Mouse (Mus musculus) layer of hippocampus, adult 2 months (tissue): ENCODE results near the gene Flywch2. TPM values are rescaled to one million over a fixed set of nuclear protein-coding genes. Genes with fewer than 3 reads are reported as not detected.

Experiments
- DNase-seq, 2 experiments: peaks; one replicate each; pipeline ENCODE4 v3.0.0; 2022; ENCODE audit warnings: low spot score in 2 of 2
- H3K27ac ChIP-seq: fragments of 200-600 bp; 2 replicates; pipeline ENCODE4 v1.8.1; 2022
- H3K4me3 ChIP-seq: fragments of 200-600 bp; 2 replicates; pipeline ENCODE4 v1.8.1; 2022; ENCODE audit warnings: mild to moderate bottlenecking
- CTCF ChIP-seq: fragments of 200-600 bp; conservative IDR thresholded peaks from 2 replicates; pipeline ENCODE4 v1.8.1; 2022; ENCODE audit warnings: antibody characterized with exemption, mild to moderate bottlenecking, moderate library complexity
- total RNA-seq, 2 experiments: library from RNA; stranded (reverse); gene quantifications; 2 replicates each; pipeline ENCODE4 v1.2.3; 2021

Flywch2 gene
- total RNA-seq, 2 experiments from 2014 or later, result 10.6 to 12.3 TPM

- H3K4me3 ChIP-seq, result no peak overlapping the region
- DNase-seq, result no peak
- no peak overlapping the region for H3K27ac ChIP-seq
- TF ChIP-seq CTCF, result no peak
Measured at GRCm38 (mm10) chr17:23757581-23757980, 28.3 kb downstream of the Flywch2 start.

GRCm38 (mm10) chr17:23755689-23756088 lies 30.2 kb downstream of the Flywch2 start:
- no peak for TF ChIP-seq CTCF
- Histone ChIP-seq H3K27ac (no peak overlapping the region), H3K4me3 (no peak overlapping the region)
- no peak for DNase-seq

GRCm38 (mm10) chr17:23749400-23750191 lies 36.3 kb downstream of the Flywch2 start:
- no peak for TF ChIP-seq CTCF
- H3K4me3 ChIP-seq, result peak overlapping the region; percentile 41

GRCm38 (mm10) chr17:23748631-23749391 lies 37.1 kb downstream of the Flywch2 start:
- peak; percentile 69 to 84 for DNase-seq
- H3K4me3 ChIP-seq, result peak overlapping the region; percentile 41
- H3K27ac ChIP-seq, result peak overlapping the region; percentile 51
- TF ChIP-seq CTCF, result peak; percentile 96

More at GRCm38 (mm10) chr17:23749400-23750191, 36.3 kb downstream of the Flywch2 start:
- peak overlapping the region; percentile 51 for H3K27ac ChIP-seq
- no peak for DNase-seq

GRCm38 (mm10) chr17:23748026-23748425 lies 37.9 kb downstream of the Flywch2 start:
- no peak for TF ChIP-seq CTCF
- Histone ChIP-seq H3K4me3 (no peak overlapping the region), H3K27ac (no peak overlapping the region)
- DNase-seq, result no peak

- Histone ChIP-seq H3K4me3 (no peak overlapping the region), H3K27ac (no peak overlapping the region)
- DNase-seq, result no peak
- no peak for TF ChIP-seq CTCF
Measured at GRCm38 (mm10) chr17:23747471-23747870, 38.4 kb downstream of the Flywch2 start.

- no peak overlapping the region for H3K27ac ChIP-seq
- no peak for TF ChIP-seq CTCF
Measured at GRCm38 (mm10) chr17:23746767-23747166, 39.1 kb downstream of the Flywch2 start.

GRCm38 (mm10) chr17:23746311-23746710 lies 39.6 kb downstream of the Flywch2 start:
- TF ChIP-seq CTCF, result peak; percentile 51
- no peak for DNase-seq
- no peak overlapping the region for H3K27ac ChIP-seq
- no peak overlapping the region for H3K4me3 ChIP-seq

More at GRCm38 (mm10) chr17:23746767-23747166, 39.1 kb downstream of the Flywch2 start:
- H3K4me3 ChIP-seq, result no peak overlapping the region
- no peak for DNase-seq

- TF ChIP-seq CTCF, result no peak
- Histone ChIP-seq H3K27ac (no peak within 1 kb of the TSS), H3K4me3 (peak within 1 kb of the TSS; percentile 29; the same call in 1 of the 2 replicates)
- DNase-seq, result no peak
Measured at GRCm38 (mm10) chr17:23745301-23746251, 40.3 kb downstream of the Flywch2 start, which contains the start of gene Kremen2. Gene Kremen2 (minus strand): TSS chr17:23745833.

GRCm38 (mm10) chr17:23744651-23745050 lies 41.2 kb downstream of the Flywch2 start:
- TF ChIP-seq CTCF, result no peak
- Histone ChIP-seq H3K4me3 (no peak overlapping the region), H3K27ac (no peak overlapping the region)
- DNase-seq, result no peak

GRCm38 (mm10) chr17:23744076-23744475 lies 41.8 kb downstream of the Flywch2 start:
- DNase-seq, result no peak
- no peak overlapping the region for H3K4me3 ChIP-seq
- no peak overlapping the region for H3K27ac ChIP-seq
- no peak for TF ChIP-seq CTCF

- Histone ChIP-seq H3K4me3 (no peak overlapping the region), H3K27ac (no peak overlapping the region)
- no peak for TF ChIP-seq CTCF
- DNase-seq, result no peak
Measured at GRCm38 (mm10) chr17:23742941-23743340, 42.9 kb downstream of the Flywch2 start.
